Mouse (Mus musculus) CH12.LX (cell line): ENCODE results near the gene Psip1. TPM values are rescaled to one million over a fixed set of nuclear protein-coding genes. Genes with fewer than 3 reads are reported as not detected.

ENCODE experiments used
- DNase-seq: peaks from one replicate; pipeline ENCODE4 v3.0.0-alpha.2; 2013; ENCODE audit errors: extremely low read depth
- H3K27ac ChIP-seq: 2 replicates; pipeline ENCODE4 v1.5.1; 2012; ENCODE audit warnings: low read depth, mild to moderate bottlenecking, control low read depth, moderate library complexity; ENCODE audit not compliant: insufficient read depth
- H3K27me3 ChIP-seq: replicated peaks from 2 replicates; pipeline ENCODE3; 2012; ENCODE audit warnings: inconsistent platforms
- H3K36me3 ChIP-seq, 2 experiments: replicated peaks in 1 of 2; 2 replicates each; pipeline versions ENCODE3 to v1.6.1; 2012; ENCODE audit warnings: inconsistent platforms in 1 of 2, low read length in 1 of 2, mild to moderate bottlenecking in 1 of 2, mixed read lengths in 1 of 2, moderate library complexity in 1 of 2; ENCODE audit not compliant: control insufficient read depth in 1 of 2, insufficient read depth in 1 of 2
- H3K4me1 ChIP-seq, 2 experiments: 2 replicates each; pipeline ENCODE4 v1.6.1; 2012; ENCODE audit warnings: inconsistent platforms in 1 of 2, moderate library complexity in 1 of 2; ENCODE audit not compliant: insufficient read depth in 2 of 2, control insufficient read depth in 1 of 2
- H3K4me2 ChIP-seq: 2 replicates; pipeline ENCODE4 v1.6.1; 2012; ENCODE audit warnings: low read depth, mild to moderate bottlenecking, control low read depth; ENCODE audit not compliant: poor library complexity, insufficient read depth, severe bottlenecking
- H3K4me3 ChIP-seq, 3 experiments: fragments of 150-350 bp in 1 of 3; sonication (generic) in 1 of 3; replicated peaks in 1 of 3; 2 replicates each; pipeline versions ENCODE3 to v1.5.1; 2011 to 2012; ENCODE audit warnings: low read depth in 2 of 3, low read length in 2 of 3, mild to moderate bottlenecking in 2 of 3, moderate library complexity in 2 of 3, control low read depth in 1 of 3, improper control_type of control experiment in 1 of 3, inconsistent platforms in 1 of 3, mixed read lengths in 1 of 3; ENCODE audit not compliant: poor library complexity in 1 of 3
- H3K79me2 ChIP-seq: replicated peaks from 2 replicates; pipeline ENCODE4 v1.6.1; 2012; ENCODE audit warnings: mild to moderate bottlenecking, moderate library complexity; ENCODE audit not compliant: control insufficient read depth, poor library complexity, insufficient read depth, severe bottlenecking; ENCODE audit errors: extremely low read depth
- H3K9ac ChIP-seq: 2 replicates; pipeline ENCODE4 v1.6.1; 2012; ENCODE audit warnings: low read depth, mild to moderate bottlenecking, control low read depth, moderate library complexity; ENCODE audit not compliant: insufficient read depth
- H3K9me3 ChIP-seq: replicated peaks from 2 replicates; pipeline ENCODE3; 2012; ENCODE audit warnings: low read length, inconsistent platforms, mixed read lengths
- CTCF ChIP-seq, 2 experiments: IDR thresholded peaks in 1 of 2; conservative IDR thresholded peaks in 1 of 2; 2 replicates each; pipeline ENCODE4 v1.5.1; 2011 to 2012; ENCODE audit warnings: low read depth in 2 of 2, low read length in 2 of 2, improper control_type of control experiment in 1 of 2, inconsistent platforms in 1 of 2, mild to moderate bottlenecking in 1 of 2, moderate library complexity in 1 of 2
- EP300 ChIP-seq: IDR thresholded peaks from 2 replicates; pipeline ENCODE4 v1.6.1; 2011; ENCODE audit warnings: low read length, improper control_type of control experiment
- JUND ChIP-seq: conservative IDR thresholded peaks from 2 replicates; pipeline ENCODE4 v1.6.1; 2011; ENCODE audit warnings: low read depth, low read length, improper control_type of control experiment
- MEF2A ChIP-seq: IDR thresholded peaks from 2 replicates; pipeline ENCODE4 v1.6.1; 2014; ENCODE audit warnings: low read depth, mild to moderate bottlenecking, inconsistent platforms, low read length, improper control_type of control experiment, borderline replicate concordance
- MXI1 ChIP-seq: IDR thresholded peaks from 2 replicates; pipeline ENCODE4 v1.6.1; 2011; ENCODE audit warnings: mild to moderate bottlenecking, low read depth, low read length, improper control_type of control experiment
- PAX5 ChIP-seq: IDR thresholded peaks from 2 replicates; pipeline ENCODE4 v1.6.1; 2012; ENCODE audit warnings: low read length, inconsistent platforms, mixed read lengths
- POLR2A ChIP-seq: IDR thresholded peaks from 2 replicates; pipeline ENCODE4 v1.6.1; 2011; ENCODE audit warnings: low read depth, mild to moderate bottlenecking, improper control_type of control experiment, low read length
- SIN3A ChIP-seq: IDR thresholded peaks from 2 replicates; pipeline ENCODE4 v1.6.1; 2012; ENCODE audit warnings: low read length, improper control_type of control experiment, inconsistent platforms
- TBP ChIP-seq: conservative IDR thresholded peaks from 2 replicates; pipeline ENCODE4 v1.6.1; 2011; ENCODE audit warnings: low read depth, low read length, improper control_type of control experiment
- TCF12 ChIP-seq: IDR thresholded peaks from 2 replicates; pipeline ENCODE4 v1.6.1; 2014; ENCODE audit warnings: low read depth, mild to moderate bottlenecking, inconsistent platforms, low read length, improper control_type of control experiment
- UBTF ChIP-seq: IDR thresholded peaks from 2 replicates; pipeline ENCODE4 v1.6.1; 2012; ENCODE audit warnings: low read depth, mild to moderate bottlenecking, inconsistent platforms, low read length, improper control_type of control experiment, moderate library complexity
- USF1 ChIP-seq: IDR thresholded peaks from 2 replicates; pipeline ENCODE4 v1.6.1; 2014; ENCODE audit warnings: low read depth, mild to moderate bottlenecking, inconsistent platforms, low read length, improper control_type of control experiment
- ZKSCAN1 ChIP-seq: IDR thresholded peaks from 2 replicates; pipeline ENCODE4 v1.6.1; 2012; ENCODE audit warnings: low read depth, inconsistent platforms, low read length, improper control_type of control experiment, borderline replicate concordance
- ZNF384 ChIP-seq: IDR thresholded peaks from 2 replicates; pipeline ENCODE4 v1.6.1; 2012; ENCODE audit warnings: low read depth, low read length, improper control_type of control experiment, inconsistent platforms
- dilution Hi-C: fragments of 300-500 bp; cut with MboI; formaldehyde crosslinking; loops from 2 replicates; pipeline ENCODE4 v1.14.3; 2020; ENCODE audit warnings: low sequenced_read_pairs; ENCODE audit not compliant: extremely low pct_unique_long_range_greater_than_20kb, extremely low pct_ligation_motif_present
- in situ Hi-C: fragments of 300-500 bp; cut with MboI; formaldehyde crosslinking; loops from 3 replicates; pipeline ENCODE4 v1.14.3; 2019; ENCODE audit warnings: low sequenced_read_pairs, low pct_ligation_motif_present, low pct_unique_long_range_greater_than_20kb, mixed read lengths
- polyA plus RNA-seq: library from polyadenylated mRNA; unstranded; fragments of >175 nt; gene quantifications from 2 replicates; pipeline ENCODE4 v1.2.1, GENCODE M21; 2012; ENCODE audit warnings: low read depth; ENCODE audit not compliant: insufficient read length
- total RNA-seq, 2 experiments: library from RNA; depleted of rRNA; stranded (reverse); fragments of 300-350 nt in 1 of 2; fragments of >200 nt in 1 of 2; gene quantifications; 2 replicates each; pipeline ENCODE4 v1.2.3; 2012 to 2014

The Psip1 gene
- total and polyA plus RNA-seq, 3 experiments = 61.7 to 157 (median 107) TPM

GRCm38 (mm10) chr4:83526270-83526987, 40.2 kb upstream of the Psip1 start:
- Histone ChIP-seq H3K9ac (peak overlapping the region; percentile 56), H3K4me2 (peak overlapping the region; percentile 54; the same call in 1 of the 2 replicates), H3K36me3 (peaks cover 0 to 8% of the 10 kb centered on the region in 2 experiments), H3K9me3 (no peaks in the 10 kb centered on the region), H3K27ac (no peak overlapping the region), H3K79me2 (no peaks in the 10 kb centered on the region), H3K4me1 (peaks cover 0 to 17% of the 10 kb centered on the region in 2 experiments; a peak in 2 of 4 replicates), H3K4me3 (peak overlapping the region; percentile 59 to 92 (median 89)), H3K27me3 (no peaks in the 10 kb centered on the region)
- in situ Hi-C loops (no loop called here), dilution Hi-C loops (no loop called here)
- TF ChIP-seq JUND (no peak), CTCF (conservative IDR thresholded peaks at IDR 0.05 in 1 of 2, IDR thresholded peaks at IDR 0.05 in 1 of 2; ENCODE audit: low read depth in 2 of 2, low read length in 2 of 2) (no peak), ZNF384 (peak; percentile 76), POLR2A (no peak)
- DNase-seq = peak; percentile 13

GRCm38 (mm10) chr4:83525690-83526055, 39.4 kb upstream of the Psip1 start:
- H3K27ac ChIP-seq = peak overlapping the region; percentile 73
- peaks cover 0 to 17% of the 10 kb centered on the region in 2 experiments; a peak in 2 of 4 replicates for H3K4me1 ChIP-seq
- peak overlapping the region; percentile 59 to 92 (median 89) for H3K4me3 ChIP-seq
- no peaks in the 10 kb centered on the region for H3K79me2 ChIP-seq
- peak overlapping the region; percentile 41; the same call in 1 of the 2 replicates for H3K4me2 ChIP-seq
- in situ Hi-C loops = no loop called here
- H3K36me3 ChIP-seq = peaks cover 0 to 3% of the 10 kb centered on the region in 2 experiments
- DNase-seq = peak; percentile 55
- dilution Hi-C loops = no loop called here
- H3K9me3 ChIP-seq = no peaks in the 10 kb centered on the region
- no peaks in the 10 kb centered on the region for H3K27me3 ChIP-seq
- no peak for TF ChIP-seq ZKSCAN1
- TF ChIP-seq TCF12 = 0 out of 2 replicates have a peak, but pooled peaks have one; percentile 3
- TF ChIP-seq ZNF384 = no peak
- no peak for TF ChIP-seq EP300
- TF ChIP-seq UBTF = peak; percentile 57; the same call in 1 of the 2 replicates
- TF ChIP-seq MEF2A = no peak
- TF ChIP-seq TBP = 0 out of 2 replicates have a peak, but pooled peaks have one; percentile 4
- TF ChIP-seq USF1 = no peak
- TF ChIP-seq MXI1 = peak; percentile 10; the same call in 1 of the 2 replicates
- peak; percentile 46; the same call in 1 of the 2 replicates for TF ChIP-seq SIN3A
- no peak for TF ChIP-seq PAX5
- H3K9ac ChIP-seq = peak overlapping the region; percentile 56
